Comparison of ENCODE assay signal across 8 mouse cellular contexts in genomic region chr13:56134631-56135181, GRCm38 (mm10). TPM values are rescaled to one million over a fixed set of nuclear protein-coding genes. Genes with fewer than 3 reads are reported as not detected.
DNase-seq lines count a peak whose midpoint lies in the region; ATAC-seq lines count a peak whose summit lies in the region.

No protein-coding gene starts in this region.

- DNase-seq in 3134 (ENCODE audit: extremely low read depth, insufficient read length, low spot score), result peak; percentile 63
- peak; percentile 74 for DNase-seq in A20 (ENCODE audit: low read depth, low spot score)
- peak; percentile 51 for DNase-seq in midbrain, embryonic 14.5 days
- no peak for DNase-seq in layer of hippocampus, adult 18-20 months (ENCODE audit: low spot score in 2 of 2)

- peak; percentile 47 for ATAC-seq in forebrain, embryonic 16.5 days
- ATAC-seq in kidney, embryonic 16.5 days (ENCODE audit: low FRiP score, low TSS enrichment), result peak; percentile 44
- peak; percentile 41 for ATAC-seq in midbrain, embryonic 14.5 days (ENCODE audit: low FRiP score, low TSS enrichment)
- ATAC-seq in stomach, embryonic 16.5 days (ENCODE audit: insufficient read depth, low FRiP score), result peak; percentile 8; the same call in 1 of the 2 replicates

- peak overlapping the region; percentile 89 for H3K9ac ChIP-seq in forebrain, embryonic 16.5 days (replicated peaks; ENCODE audit: low read depth, low read length)
- H3K9ac ChIP-seq in kidney, embryonic 16.5 days (replicated peaks; ENCODE audit: low read length), result peak overlapping the region; percentile 99
- peak overlapping the region; percentile 93 for H3K9ac ChIP-seq in midbrain, embryonic 14.5 days (replicated peaks; ENCODE audit: low read length)
- H3K9ac ChIP-seq in stomach, embryonic 16.5 days (ENCODE audit: low read length), result peak overlapping the region; percentile 92

- H3K36me3 ChIP-seq in forebrain, embryonic 16.5 days (ENCODE audit: control insufficient read depth, insufficient read depth), result no peaks in the 10 kb centered on the region
- 0 out of 2 replicates have a peak, but pooled peaks cover 4% of the 10 kb centered on the region for H3K36me3 ChIP-seq in kidney, embryonic 16.5 days (ENCODE audit: insufficient read depth, low read length)
- H3K36me3 ChIP-seq in midbrain, embryonic 14.5 days (ENCODE audit: control insufficient read depth, insufficient read depth, low read length), result no peaks in the 10 kb centered on the region
- peaks cover 4% of the 10 kb centered on the region; the same call in 1 of the 2 replicates for H3K36me3 ChIP-seq in stomach, embryonic 16.5 days (ENCODE audit: control insufficient read depth, insufficient read depth, low read length)

- 0 out of 2 replicates have a peak overlapping the region, but pooled peaks have one; percentile 8 for H3K27ac ChIP-seq in brown adipose tissue, adult 24 weeks (replicated peaks; ENCODE audit: low read depth, low read length)
- peak overlapping the region; percentile 82 for H3K27ac ChIP-seq in forebrain, embryonic 16.5 days (ENCODE audit: low read length)
- peak overlapping the region; percentile 93 for H3K27ac ChIP-seq in kidney, embryonic 16.5 days (ENCODE audit: low read length)
- H3K27ac ChIP-seq in midbrain, embryonic 14.5 days (replicated peaks; ENCODE audit: low read depth, low read length), result peak overlapping the region; percentile 89
- peak overlapping the region; percentile 90 for H3K27ac ChIP-seq in stomach, embryonic 16.5 days (ENCODE audit: low read length)

- H3K9me3 ChIP-seq in forebrain, embryonic 16.5 days (ENCODE audit: control insufficient read depth, low read length), result peaks cover 3% of the 10 kb centered on the region; the same call in 1 of the 2 replicates
- no peaks in the 10 kb centered on the region for H3K9me3 ChIP-seq in kidney, embryonic 16.5 days (ENCODE audit: low read length)
- H3K9me3 ChIP-seq in midbrain, embryonic 14.5 days (ENCODE audit: control insufficient read depth, low read length), result no peaks in the 10 kb centered on the region
- no peaks in the 10 kb centered on the region for H3K9me3 ChIP-seq in stomach, embryonic 16.5 days (replicated peaks; ENCODE audit: control insufficient read depth, low read length)

- WGBS in forebrain, embryonic 16.5 days, result under 1% methylated on average over 50 of the region's 50 CpGs
- WGBS in kidney, embryonic 16.5 days, result under 1% methylated on average over 44 of the region's 50 CpGs
- under 1% methylated on average over 50 of the region's 50 CpGs for WGBS in midbrain, embryonic 14.5 days
- under 1% methylated on average over 50 of the region's 50 CpGs for WGBS in stomach, embryonic 16.5 days

- H3K27me3 ChIP-seq in forebrain, embryonic 16.5 days (replicated peaks; ENCODE audit: control insufficient read depth, insufficient read depth, low read length), result no peaks in the 10 kb centered on the region
- no peaks in the 10 kb centered on the region for H3K27me3 ChIP-seq in kidney, embryonic 16.5 days (ENCODE audit: insufficient read depth, low read length)
- H3K27me3 ChIP-seq in midbrain, embryonic 14.5 days (ENCODE audit: control insufficient read depth, insufficient read depth, low read length), result no peaks in the 10 kb centered on the region
- H3K27me3 ChIP-seq in stomach, embryonic 16.5 days (ENCODE audit: control insufficient read depth, insufficient read depth, low read length), result no peaks in the 10 kb centered on the region

- H3K4me1 ChIP-seq in brown adipose tissue, adult 24 weeks (ENCODE audit: control insufficient read depth, insufficient read depth, insufficient read length, low read length), result peaks cover 28% of the 10 kb centered on the region
- H3K4me1 ChIP-seq in forebrain, embryonic 16.5 days (replicated peaks; ENCODE audit: control insufficient read depth, insufficient read depth, low read length), result peaks cover 21% of the 10 kb centered on the region
- peaks cover 32% of the 10 kb centered on the region for H3K4me1 ChIP-seq in kidney, embryonic 16.5 days (ENCODE audit: insufficient read depth, low read length)
- H3K4me1 ChIP-seq in midbrain, embryonic 14.5 days (ENCODE audit: control insufficient read depth, insufficient read depth, low read length), result peaks cover 24% of the 10 kb centered on the region
- peaks cover 29% of the 10 kb centered on the region for H3K4me1 ChIP-seq in stomach, embryonic 16.5 days (ENCODE audit: control insufficient read depth, insufficient read depth, low read length)

- peak overlapping the region; percentile 81 for H3K4me2 ChIP-seq in forebrain, embryonic 16.5 days (ENCODE audit: low read length)
- H3K4me2 ChIP-seq in kidney, embryonic 16.5 days (replicated peaks; ENCODE audit: low read depth, low read length), result peak overlapping the region; percentile 84
- H3K4me2 ChIP-seq in midbrain, embryonic 14.5 days (ENCODE audit: low read length), result peak overlapping the region; percentile 75
- peak overlapping the region; percentile 86 for H3K4me2 ChIP-seq in stomach, embryonic 16.5 days (ENCODE audit: low read depth, low read length)

- H3K4me3 ChIP-seq in brown adipose tissue, adult 24 weeks (ENCODE audit: insufficient read depth, low read depth, low read length), result peak overlapping the region; percentile 96
- H3K4me3 ChIP-seq in forebrain, embryonic 16.5 days (replicated peaks; ENCODE audit: low read length), result peak overlapping the region; percentile 96
- H3K4me3 ChIP-seq in kidney, embryonic 16.5 days (ENCODE audit: low read length), result peak overlapping the region; percentile 92
- H3K4me3 ChIP-seq in midbrain, embryonic 14.5 days (replicated peaks; ENCODE audit: low read depth, low read length), result peak overlapping the region; percentile 93
- H3K4me3 ChIP-seq in stomach, embryonic 16.5 days (replicated peaks; ENCODE audit: low read length), result peak overlapping the region; percentile 70

RNA-seq across cellular contexts. Expression of gene H2afy, which starts 1.5 kb away (rescaled TPM):
- polyA plus RNA-seq in brown adipose tissue, adult 24 weeks (2012; ENCODE audit: insufficient read depth, insufficient read length, missing spikeins), result 29.7 and 33.0 TPM in 2 replicates
- polyA plus RNA-seq in forebrain, embryonic 16.5 days (2015; fragmentation: Nextera tagmentation; extraction: Ambion mirVana), result 370 and 392 TPM in 2 replicates
- 367 and 386 TPM in 2 replicates for polyA plus RNA-seq in kidney, embryonic 16.5 days (2015; fragmentation: Nextera tagmentation; extraction: Ambion mirVana)
- 292 and 355 TPM in 2 replicates for polyA plus RNA-seq in midbrain, embryonic 14.5 days (2014; fragmentation: Nextera tagmentation; extraction: Ambion mirVana)
- 247 and 271 TPM in 2 replicates for polyA plus RNA-seq in stomach, embryonic 16.5 days (2015; fragmentation: Nextera tagmentation; extraction: Ambion mirVana)
- 100 to 1,000 TPM; 115 to 121 TPM for total RNA-seq in layer of hippocampus, adult 18-20 months (2021)

RNA-seq across cellular contexts. Expression of gene Tifab, which starts 44.0 kb away (rescaled TPM):
- polyA plus RNA-seq in brown adipose tissue, adult 24 weeks (2012; ENCODE audit: insufficient read depth, insufficient read length, missing spikeins), result 1.1 and 2.8 TPM in 2 replicates
- polyA plus RNA-seq in forebrain, embryonic 16.5 days (2015; fragmentation: Nextera tagmentation; extraction: Ambion mirVana), result 0.91 and 1.2 TPM in 2 replicates
- 1.5 and 2.4 TPM in 2 replicates for polyA plus RNA-seq in kidney, embryonic 16.5 days (2015; fragmentation: Nextera tagmentation; extraction: Ambion mirVana)
- 0.43 and 0.64 TPM in 2 replicates for polyA plus RNA-seq in midbrain, embryonic 14.5 days (2014; fragmentation: Nextera tagmentation; extraction: Ambion mirVana)
- 4.9 and 5.6 TPM in 2 replicates for polyA plus RNA-seq in stomach, embryonic 16.5 days (2015; fragmentation: Nextera tagmentation; extraction: Ambion mirVana)
- 1 to 10 TPM; 1.3 TPM for total RNA-seq in layer of hippocampus, adult 18-20 months (2021)

Comparison
In these comparisons a context has a peak if more than half of its experiments do, and no peak if none do; other contexts are left out.
1. DNase-seq: peak in 3134 (single experiment), A20 (single experiment) and midbrain, embryonic 14.5 days (single experiment); none in layer of hippocampus, adult 18-20 months (0 of 2).
2. H3K27ac ChIP-seq: peak in every context shown above with its lines; median percentile 93 in kidney, embryonic 16.5 days; 90 in stomach, embryonic 16.5 days; 89 in midbrain, embryonic 14.5 days; 82 in forebrain, embryonic 16.5 days; 8 in brown adipose tissue, adult 24 weeks.
3. Peak in every context shown above with its lines, with median percentiles within 50 percentile points of each other: H3K4me3 ChIP-seq, ATAC-seq, H3K4me2 ChIP-seq and H3K9ac ChIP-seq.